Mouse (Mus musculus) adrenal gland, postnatal 0 days (tissue): Measurements from ENCODE around the gene Pax4. TPM values are rescaled to one million over a fixed set of nuclear protein-coding genes. Genes with fewer than 3 reads are reported as not detected.

Source experiments
- polyA plus RNA-seq: library from polyadenylated mRNA; unstranded; fragments of >200 nt; fragmentation: Nextera tagmentation; extraction: Ambion mirVana; gene quantifications from 2 replicates; pipeline ENCODE4 v1.2.1, GENCODE M21; 2015

The Pax4 gene
- not detected in 2 replicates for polyA plus RNA-seq

GRCm38 (mm10) chr6:28449253-28449652 lies at the start of gene Pax4:
Gene Pax4, minus strand, starts transcription at chr6:28449353.

GRCm38 (mm10) chr6:28474839-28475238 lies 25.7 kb upstream of the Pax4 start, which contains the start of gene Snd1:
Gene Snd1, plus strand, starts transcription at chr6:28475139.

DNA sequence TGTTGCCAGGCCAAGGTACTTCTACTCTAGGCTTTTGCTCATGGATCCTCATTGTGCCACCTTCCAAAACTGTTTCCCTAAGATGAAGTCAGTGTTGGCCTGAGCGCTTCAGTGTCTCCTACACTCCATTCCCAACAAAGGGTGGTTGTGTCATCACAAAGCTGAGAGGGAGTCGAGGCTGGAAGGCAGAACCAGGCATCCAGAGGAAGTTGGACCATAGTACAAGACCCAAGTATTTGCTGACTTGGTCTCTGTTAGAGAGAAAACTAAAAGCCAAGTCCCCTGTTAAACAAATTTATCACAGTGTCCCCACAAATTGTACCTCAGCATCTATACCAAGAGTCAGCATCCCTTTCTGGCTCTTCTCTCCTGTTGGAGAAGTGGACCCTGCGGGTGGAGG lies 20.9 kb downstream of the Pax4 start, which contains the start of gene Gcc1:
Gene Gcc1, minus strand, starts transcription at position 101 of the 400 bp plus-strand sequence.

DNA sequence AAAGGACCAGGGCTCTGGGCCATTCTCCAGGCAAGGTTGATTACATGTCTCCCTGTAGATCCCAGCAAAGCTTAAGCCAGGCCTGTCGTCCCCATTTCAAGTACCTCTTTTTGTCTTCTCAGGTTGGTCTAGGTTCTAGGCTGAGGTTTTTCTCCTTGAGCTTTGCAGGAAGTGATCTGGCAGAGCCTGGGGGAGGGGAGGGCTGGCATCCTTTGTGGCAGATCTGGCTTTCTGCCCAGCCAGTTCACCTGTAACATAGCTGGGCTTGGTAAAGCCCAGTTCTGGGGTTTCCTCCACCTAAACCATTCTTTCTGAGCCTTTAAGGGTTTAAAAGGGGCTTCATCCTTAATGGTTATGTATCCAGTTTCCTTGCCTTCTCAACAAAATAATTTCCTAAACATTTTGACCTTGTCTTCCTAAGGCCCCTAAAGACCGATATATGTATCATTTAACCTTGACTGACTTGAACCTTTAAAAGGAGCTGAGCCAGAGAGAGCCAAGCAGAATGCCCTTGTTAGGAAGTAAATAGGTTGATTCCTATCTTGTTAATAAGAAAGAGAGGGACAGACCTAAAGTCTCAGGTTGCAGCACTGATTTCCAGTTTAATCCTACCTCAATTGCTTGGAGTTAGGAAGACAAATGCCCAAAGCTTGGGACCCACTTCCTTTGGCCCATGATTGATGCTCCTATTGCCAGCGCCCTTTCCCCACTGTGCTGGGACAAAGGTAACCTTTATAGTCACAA lies 21.9 kb downstream of the Pax4 start, which contains the start of gene Fscn3:
Gene Fscn3, plus strand, starts transcription at position 694 of the 744 bp plus-strand sequence.

DNA sequence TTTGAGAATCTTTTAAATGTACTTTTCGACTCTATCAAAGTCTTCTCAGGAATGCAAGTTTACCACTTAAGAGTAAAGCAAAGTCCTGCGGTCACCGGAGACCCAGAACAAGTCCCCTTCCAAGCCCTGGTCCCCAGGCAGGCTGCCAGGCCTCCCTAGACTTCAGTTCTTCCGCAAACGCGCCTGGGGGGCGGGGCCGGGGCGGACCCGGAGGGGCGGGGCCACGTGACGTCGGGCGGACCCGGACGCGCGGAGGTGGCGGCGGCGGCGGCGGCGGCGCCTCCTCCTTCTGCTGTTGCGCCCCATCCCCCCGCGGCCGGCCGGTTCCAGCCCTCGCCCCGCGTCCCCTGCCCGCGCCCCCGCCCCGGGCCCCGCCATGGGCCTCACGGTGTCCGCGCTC lies 25.8 kb downstream of the Pax4 start, which contains the start of gene Arf5:
Gene Arf5, plus strand, starts transcription at position 248 of the 400 bp plus-strand sequence.

DNA sequence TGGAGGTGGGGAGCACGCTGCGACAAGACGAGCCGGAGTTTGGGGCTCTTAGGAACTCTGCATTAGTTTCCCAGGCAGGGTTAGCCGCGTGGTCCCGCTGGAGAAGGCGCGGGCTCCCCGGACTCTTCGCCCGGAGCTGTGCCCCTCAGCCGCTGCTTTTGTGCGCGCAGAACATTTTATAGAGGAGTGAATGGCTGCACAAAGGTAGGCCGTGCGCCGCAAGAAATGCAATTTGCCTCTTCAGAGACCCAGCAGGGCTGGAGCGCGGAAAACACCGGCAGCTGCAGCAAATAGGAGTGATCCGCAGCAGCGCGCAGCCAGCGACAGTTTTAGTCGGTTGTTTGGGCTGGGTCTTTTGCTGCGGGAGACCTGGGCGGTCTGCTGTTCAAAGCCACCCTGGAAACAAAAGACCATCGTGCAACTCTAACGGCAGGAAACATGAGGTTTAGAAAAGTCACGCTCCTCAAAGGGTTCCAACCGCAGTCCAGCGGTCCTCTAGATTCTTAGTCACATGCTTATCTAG lies 51.4 kb downstream of the Pax4 start, which contains the start of gene Zfp800:
Gene Zfp800, minus strand, starts transcription at position 325 of the 523 bp plus-strand sequence.

Other genes starting within 250 kb of the Pax4 start
- gene Zfp800, start 51.3 kb downstream of the Pax4 start, polyA plus RNA-seq = 13.8 and 26.7 TPM in 2 replicates
- 314 and 331 TPM in 2 replicates for gene Arf5, start 25.8 kb downstream of the Pax4 start, polyA plus RNA-seq
- not detected in 2 replicates for gene Fscn3, start 21.6 kb downstream of the Pax4 start, polyA plus RNA-seq
- 5.5 and 7.1 TPM in 2 replicates for gene Gcc1, start 21.0 kb downstream of the Pax4 start, polyA plus RNA-seq
- gene Snd1, start 25.8 kb upstream of the Pax4 start, polyA plus RNA-seq = 47.9 and 66.9 TPM in 2 replicates